Mouse (Mus musculus): ENCODE measurements around the gene Setd3. TPM values are rescaled to one million over a fixed set of nuclear protein-coding genes. Genes with fewer than 3 reads are reported as not detected.

The Setd3 gene
- polyA plus RNA-seq (2015; fragmentation: Nextera tagmentation; extraction: Ambion mirVana): 89.0 and 90.1 TPM in 2 replicates

- Histone ChIP-seq H3K36me3 (peaks cover 18% of the 10 kb centered on the region), H3K4me1 (peaks cover 27% of the 10 kb centered on the region), H3K4me2 (peak within 1 kb of the TSS; percentile 81), H3K4me3 (peak within 1 kb of the TSS; percentile 100), H3K9ac (peak within 1 kb of the TSS; percentile 97), H3K27me3 (no peaks in the 10 kb centered on the region), H3K9me3 (no peaks in the 10 kb centered on the region), H3K27ac (peak within 1 kb of the TSS; percentile 91)
- ATAC-seq (ENCODE audit: insufficient number of reproducible peaks, insufficient read depth, low FRiP score, low TSS enrichment, low read depth): no peak
- WGBS: no CpG with 5 or more reads among the region's 9 CpGs
Observed at GRCm38 (mm10) chr12:108179246-108179320, at the start of gene Setd3. Gene Setd3, minus strand, starts transcription at chr12:108179314.

GRCm38 (mm10) chr12:108227527-108227926 is 48.4 kb upstream of the Setd3 start:
- Histone ChIP-seq H3K27ac (no peak overlapping the region), H3K9ac (no peak overlapping the region), H3K4me1 (peaks cover 57% of the 10 kb centered on the region), H3K36me3 (no peaks in the 10 kb centered on the region), H3K4me2 (no peak overlapping the region), H3K27me3 (no peaks in the 10 kb centered on the region), H3K9me3 (no peaks in the 10 kb centered on the region), H3K4me3 (no peak overlapping the region)
- no peak for ATAC-seq (ENCODE audit: insufficient number of reproducible peaks, insufficient read depth, low FRiP score, low TSS enrichment, low read depth)
- WGBS: 85% methylated on average over 16 of the region's 16 CpGs

- Histone ChIP-seq H3K4me1 (peaks cover 51% of the 10 kb centered on the region), H3K36me3 (no peaks in the 10 kb centered on the region), H3K27ac (no peak overlapping the region), H3K4me3 (no peak overlapping the region), H3K4me2 (no peak overlapping the region), H3K9me3 (no peaks in the 10 kb centered on the region), H3K27me3 (no peaks in the 10 kb centered on the region), H3K9ac (no peak overlapping the region)
- WGBS: 84% methylated on average over 12 of the region's 12 CpGs
- no peak for ATAC-seq (ENCODE audit: insufficient number of reproducible peaks, insufficient read depth, low FRiP score, low TSS enrichment, low read depth)
Observed at GRCm38 (mm10) chr12:108226941-108227340, 47.8 kb upstream of the Setd3 start.

GRCm38 (mm10) chr12:108226216-108226615 is 47.1 kb upstream of the Setd3 start:
- no peak overlapping the region for H3K4me2 ChIP-seq
- peaks cover 44% of the 10 kb centered on the region for H3K4me1 ChIP-seq
- H3K27ac ChIP-seq: no peak overlapping the region
- no peak overlapping the region for H3K4me3 ChIP-seq
- H3K9ac ChIP-seq: peak overlapping the region; percentile 21; the same call in 1 of the 2 replicates
- no peaks in the 10 kb centered on the region for H3K36me3 ChIP-seq
- WGBS: 78% methylated on average over 13 of the region's 13 CpGs
- ATAC-seq (ENCODE audit: insufficient number of reproducible peaks, insufficient read depth, low FRiP score, low TSS enrichment, low read depth): no peak
- no peaks in the 10 kb centered on the region for H3K27me3 ChIP-seq
- H3K9me3 ChIP-seq: no peaks in the 10 kb centered on the region

- H3K9ac ChIP-seq: peak overlapping the region; percentile 21; the same call in 1 of the 2 replicates
- H3K4me1 ChIP-seq: peaks cover 43% of the 10 kb centered on the region
- no peak for ATAC-seq (ENCODE audit: insufficient number of reproducible peaks, insufficient read depth, low FRiP score, low TSS enrichment, low read depth)
Observed at GRCm38 (mm10) chr12:108225781-108226180, 46.7 kb upstream of the Setd3 start.

GRCm38 (mm10) chr12:108223357-108223756 is 44.2 kb upstream of the Setd3 start:
- no peaks in the 10 kb centered on the region for H3K27me3 ChIP-seq
- 0 out of 2 replicates have a peak overlapping the region, but pooled peaks have one; percentile 44 for H3K27ac ChIP-seq
- H3K4me3 ChIP-seq: no peak overlapping the region
- H3K36me3 ChIP-seq: no peaks in the 10 kb centered on the region
- H3K4me1 ChIP-seq: peaks cover 61% of the 10 kb centered on the region
- H3K9ac ChIP-seq: no peak overlapping the region
- no peak; the same call in 1 of the 2 replicates for ATAC-seq (ENCODE audit: insufficient number of reproducible peaks, insufficient read depth, low FRiP score, low TSS enrichment, low read depth)
- 45% methylated on average over 8 of the region's 8 CpGs for WGBS
- H3K9me3 ChIP-seq: no peaks in the 10 kb centered on the region
- H3K4me2 ChIP-seq: no peak overlapping the region

More at GRCm38 (mm10) chr12:108225781-108226180, 46.7 kb upstream of the Setd3 start:
- H3K27ac ChIP-seq: no peak overlapping the region
- H3K4me3 ChIP-seq: no peak overlapping the region
- H3K9me3 ChIP-seq: no peaks in the 10 kb centered on the region
- 67% methylated on average over 7 of the region's 7 CpGs for WGBS
- H3K4me2 ChIP-seq: no peak overlapping the region
- no peaks in the 10 kb centered on the region for H3K36me3 ChIP-seq
- H3K27me3 ChIP-seq: no peaks in the 10 kb centered on the region

GRCm38 (mm10) chr12:108221712-108222111 is 42.6 kb upstream of the Setd3 start:
- WGBS: 87% methylated on average over 7 of the region's 7 CpGs
- ATAC-seq (ENCODE audit: insufficient number of reproducible peaks, insufficient read depth, low FRiP score, low TSS enrichment, low read depth): no peak

GRCm38 (mm10) chr12:108221206-108221605 is 42.1 kb upstream of the Setd3 start:
- H3K9me3 ChIP-seq: no peaks in the 10 kb centered on the region
- no peaks in the 10 kb centered on the region for H3K27me3 ChIP-seq
- no peaks in the 10 kb centered on the region for H3K36me3 ChIP-seq
- no peak overlapping the region for H3K4me3 ChIP-seq
- H3K9ac ChIP-seq: no peak overlapping the region
- no peak overlapping the region for H3K27ac ChIP-seq
- no peak for ATAC-seq (ENCODE audit: insufficient number of reproducible peaks, insufficient read depth, low FRiP score, low TSS enrichment, low read depth)
- WGBS: 68% methylated on average over 10 of the region's 10 CpGs
- peaks cover 71% of the 10 kb centered on the region for H3K4me1 ChIP-seq
- H3K4me2 ChIP-seq: no peak overlapping the region

More at GRCm38 (mm10) chr12:108221712-108222111, 42.6 kb upstream of the Setd3 start:
- no peak overlapping the region for H3K27ac ChIP-seq
- 0 out of 2 replicates have a peak overlapping the region, but pooled peaks have one; percentile 11 for H3K9ac ChIP-seq
- no peak overlapping the region for H3K4me2 ChIP-seq
- no peaks in the 10 kb centered on the region for H3K27me3 ChIP-seq
- H3K4me1 ChIP-seq: peaks cover 71% of the 10 kb centered on the region
- no peaks in the 10 kb centered on the region for H3K9me3 ChIP-seq
- H3K4me3 ChIP-seq: no peak overlapping the region
- H3K36me3 ChIP-seq: no peaks in the 10 kb centered on the region

GRCm38 (mm10) chr12:108220621-108221020 is 41.5 kb upstream of the Setd3 start:
- WGBS: 71% methylated on average over 12 of the region's 12 CpGs
- Histone ChIP-seq H3K27ac (peak overlapping the region; percentile 89; the same call in 1 of the 2 replicates), H3K4me3 (no peak overlapping the region), H3K4me1 (peaks cover 65% of the 10 kb centered on the region), H3K27me3 (no peaks in the 10 kb centered on the region), H3K9me3 (no peaks in the 10 kb centered on the region), H3K9ac (no peak overlapping the region), H3K36me3 (no peaks in the 10 kb centered on the region), H3K4me2 (no peak overlapping the region)
- no peak for ATAC-seq (ENCODE audit: insufficient number of reproducible peaks, insufficient read depth, low FRiP score, low TSS enrichment, low read depth)

GRCm38 (mm10) chr12:108219825-108220616 is 40.9 kb upstream of the Setd3 start:
- Histone ChIP-seq H3K4me2 (peak overlapping the region; percentile 37), H3K4me3 (no peak overlapping the region), H3K9ac (0 out of 2 replicates have a peak overlapping the region, but pooled peaks have one; percentile 44), H3K9me3 (no peaks in the 10 kb centered on the region), H3K27ac (peak overlapping the region; percentile 89), H3K27me3 (no peaks in the 10 kb centered on the region), H3K4me1 (peaks cover 63% of the 10 kb centered on the region), H3K36me3 (no peaks in the 10 kb centered on the region)
- WGBS: 65% methylated on average over 21 of the region's 21 CpGs
- no peak; the same call in 1 of the 2 replicates for ATAC-seq (ENCODE audit: insufficient number of reproducible peaks, insufficient read depth, low FRiP score, low TSS enrichment, low read depth)

GRCm38 (mm10) chr12:108219163-108219562 is 40.0 kb upstream of the Setd3 start:
- peak overlapping the region; percentile 37 for H3K4me2 ChIP-seq
- H3K36me3 ChIP-seq: no peaks in the 10 kb centered on the region
- H3K27me3 ChIP-seq: no peaks in the 10 kb centered on the region
- H3K4me1 ChIP-seq: peaks cover 63% of the 10 kb centered on the region
- no peak overlapping the region for H3K4me3 ChIP-seq
- H3K9ac ChIP-seq: peak overlapping the region; percentile 12; the same call in 1 of the 2 replicates
- no peak for ATAC-seq (ENCODE audit: insufficient number of reproducible peaks, insufficient read depth, low FRiP score, low TSS enrichment, low read depth)
- 42% methylated on average over 15 of the region's 15 CpGs for WGBS
- peak overlapping the region; percentile 89 for H3K27ac ChIP-seq
- H3K9me3 ChIP-seq: no peaks in the 10 kb centered on the region

GRCm38 (mm10) chr12:108217572-108217971 is 38.5 kb upstream of the Setd3 start:
- ATAC-seq (ENCODE audit: insufficient number of reproducible peaks, insufficient read depth, low FRiP score, low TSS enrichment, low read depth): no peak
- H3K27ac ChIP-seq: no peak overlapping the region
- H3K4me3 ChIP-seq: no peak overlapping the region
- H3K36me3 ChIP-seq: no peaks in the 10 kb centered on the region
- H3K4me1 ChIP-seq: peaks cover 71% of the 10 kb centered on the region
- no peak overlapping the region for H3K4me2 ChIP-seq
- WGBS: 70% methylated on average over 5 of the region's 5 CpGs
- no peak overlapping the region for H3K9ac ChIP-seq
- H3K27me3 ChIP-seq: no peaks in the 10 kb centered on the region
- no peaks in the 10 kb centered on the region for H3K9me3 ChIP-seq

Measured in embryonic facial prominence, embryonic 13.5 days (tissue).